Mouse (Mus musculus) thymus, adult 18-20 months (tissue): ENCODE results near the gene Npc1l1.
A peak's percentile ranks its signal among the peaks of the same experiment; 100 is the strongest.
"Not testable (repeated sequence)": the region's sequence is repeated elsewhere in the genome, so short reads cannot be mapped to it uniquely, and the experiment has no call there.

Experiments used
- DNase-seq, 2 experiments: peaks; one replicate each; pipeline ENCODE4 v3.0.0; 2022; ENCODE audit warnings: mixed read lengths in 2 of 2

Npc1l1 gene

GRCm38 (mm10) chr11:6230012-6230411 lies at the start of gene Npc1l1:
Gene Npc1l1 (minus strand): TSS chr11:6230143.
- DNase-seq: no peak

DNA sequence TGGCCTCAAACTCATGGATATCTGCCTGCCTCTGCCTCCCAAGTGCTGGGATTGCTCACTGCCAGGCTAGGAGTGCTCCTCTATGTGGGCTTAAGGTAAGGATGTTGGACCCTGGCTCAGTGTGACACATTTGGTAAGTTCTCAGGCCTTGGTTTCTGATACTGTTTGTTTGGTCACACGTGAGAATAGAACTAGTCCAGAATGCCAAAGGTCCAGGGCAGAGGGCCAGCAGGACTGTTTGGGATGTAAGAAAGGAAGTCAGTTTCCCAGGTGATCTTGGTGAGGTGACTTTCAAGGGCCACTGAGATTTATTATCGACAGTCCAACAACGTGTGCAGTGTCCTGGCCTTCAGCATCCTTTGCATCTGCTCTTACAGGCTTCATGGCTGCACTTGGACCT lies 46.5 kb upstream of the Npc1l1 start:
- no peak for DNase-seq

GRCm38 (mm10) chr11:6275094-6275484 lies 45.1 kb upstream of the Npc1l1 start:
- DNase-seq: no peak

DNA sequence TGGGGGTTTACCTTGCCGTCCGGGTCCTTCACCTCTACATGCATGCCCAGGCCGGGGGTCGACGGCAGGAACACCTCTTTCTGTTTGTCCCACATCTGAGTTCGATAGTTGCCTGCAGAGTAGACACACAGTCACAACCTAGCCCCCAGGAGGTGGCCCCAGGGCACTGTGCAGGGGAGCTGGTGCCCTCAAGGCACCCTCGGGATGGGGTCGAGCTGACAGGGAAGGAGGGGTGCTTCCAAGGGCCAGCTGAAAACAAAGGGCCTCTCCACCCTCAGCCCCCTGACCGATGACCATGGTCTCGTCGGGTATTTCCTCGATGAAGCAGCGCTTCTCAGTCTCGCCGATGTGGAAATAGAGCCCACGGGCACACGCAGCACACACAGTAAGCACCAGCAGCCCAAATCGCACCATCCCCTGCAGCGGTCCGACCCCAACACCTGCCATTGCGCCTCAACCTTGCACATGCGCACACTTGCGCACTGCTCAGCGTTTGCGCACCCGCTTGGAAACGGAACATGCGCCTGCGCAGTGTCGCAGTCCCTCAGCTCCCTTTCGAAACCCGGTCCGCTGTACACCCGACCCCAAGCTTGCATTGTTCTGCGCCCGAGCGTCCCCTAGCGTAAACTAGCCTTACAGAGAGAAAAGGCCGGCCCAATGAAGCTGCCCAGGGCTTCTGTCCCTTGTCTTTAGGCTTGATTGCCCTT lies 44.6 kb upstream of the Npc1l1 start, which contains the start of gene Tmed4:
Gene Tmed4 (minus strand): TSS at position 484 of the 707 bp plus-strand sequence.
- peak; percentile 98 for DNase-seq

- no peak for DNase-seq
These were observed 43.7 kb upstream of the Npc1l1 start for GRCm38 (mm10) chr11:6273607-6274006.

GRCm38 (mm10) chr11:6267320-6268254 lies 37.6 kb upstream of the Npc1l1 start, which contains the start of gene Ddx56:
Gene Ddx56 (minus strand): TSS chr11:6267772.
- peak; percentile 79 to 88 for DNase-seq

DNA sequence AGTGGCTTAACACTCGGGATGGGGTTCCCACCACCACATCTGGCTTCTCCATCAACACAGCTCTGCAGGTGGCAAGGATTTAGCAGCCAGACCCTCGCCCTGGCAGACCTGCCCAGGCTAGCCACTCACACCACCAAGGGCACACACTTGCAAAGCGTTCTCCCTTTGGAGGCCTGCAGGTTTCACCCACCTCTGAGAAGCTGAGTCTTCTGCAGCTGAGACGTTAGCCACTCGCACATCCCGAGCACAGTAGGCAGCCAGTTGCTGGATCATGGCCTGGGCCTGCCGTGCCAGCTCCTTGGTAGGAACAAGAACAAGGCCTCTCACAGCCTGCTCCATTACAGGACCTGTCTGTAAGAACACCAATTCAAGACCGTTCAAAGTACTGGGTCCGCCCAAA lies 36.7 kb upstream of the Npc1l1 start:
- DNase-seq: no peak

DNA sequence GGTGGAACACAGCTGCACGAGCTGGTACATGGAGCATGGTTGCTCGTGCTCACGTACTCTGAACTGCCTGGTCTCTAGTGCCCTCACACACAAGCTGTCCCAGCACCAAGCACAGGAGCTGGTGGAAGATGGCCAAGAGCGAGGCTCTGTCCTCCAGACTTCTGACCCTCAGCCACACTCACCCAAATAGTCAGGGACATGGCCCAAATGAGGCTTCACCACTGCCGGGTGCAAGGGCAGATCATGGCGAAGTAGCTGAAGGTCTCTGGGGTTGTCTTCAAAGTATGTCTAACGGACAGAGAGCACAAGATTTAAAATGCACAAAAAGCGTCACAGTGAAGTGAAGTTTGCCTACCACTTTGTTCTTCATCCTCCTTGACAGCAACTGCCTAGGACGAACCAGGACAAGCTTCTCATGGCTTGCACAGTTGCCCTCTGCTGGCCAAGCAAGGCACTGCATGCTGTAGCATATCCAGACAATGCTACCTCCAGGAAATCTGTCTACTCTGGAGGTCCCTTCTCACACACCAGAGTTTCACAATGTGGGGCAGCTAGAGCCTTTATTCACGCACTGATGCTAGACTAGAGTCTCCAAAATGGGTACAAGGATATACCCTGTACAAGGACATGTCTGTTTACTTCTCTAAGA lies 31.6 kb upstream of the Npc1l1 start:
- DNase-seq: peak in 1 of 2 experiments; percentile 34

GRCm38 (mm10) chr11:6259413-6259812 lies 29.5 kb upstream of the Npc1l1 start:
- DNase-seq: no peak

- DNase-seq: no peak
These were observed 26.6 kb upstream of the Npc1l1 start for GRCm38 (mm10) chr11:6256490-6257072.

- not testable (repeated sequence) for DNase-seq
These were observed 24.7 kb upstream of the Npc1l1 start for GRCm38 (mm10) chr11:6254602-6255001.

DNA sequence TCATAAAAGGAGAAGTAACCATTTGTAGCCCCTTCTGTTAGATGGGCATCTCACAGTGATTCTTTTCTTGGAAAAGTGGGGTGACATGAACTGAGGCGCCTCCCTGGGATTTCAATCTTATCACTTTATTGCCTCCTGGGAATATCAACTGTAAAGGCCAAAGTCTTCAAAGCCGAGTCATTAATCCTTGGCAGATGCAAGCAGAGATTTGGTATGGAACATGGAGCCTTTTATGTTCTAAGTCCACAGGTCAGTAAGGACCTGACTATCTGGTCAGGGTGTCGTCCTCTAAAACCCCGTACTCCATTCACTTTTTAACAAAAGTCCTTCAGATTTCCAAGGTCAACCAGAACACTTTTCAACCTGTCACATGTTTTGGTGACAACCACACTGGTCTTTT lies 22.9 kb upstream of the Npc1l1 start:
- DNase-seq: no peak

- no peak for DNase-seq
These were observed 22.3 kb upstream of the Npc1l1 start for GRCm38 (mm10) chr11:6252248-6252647.

DNA sequence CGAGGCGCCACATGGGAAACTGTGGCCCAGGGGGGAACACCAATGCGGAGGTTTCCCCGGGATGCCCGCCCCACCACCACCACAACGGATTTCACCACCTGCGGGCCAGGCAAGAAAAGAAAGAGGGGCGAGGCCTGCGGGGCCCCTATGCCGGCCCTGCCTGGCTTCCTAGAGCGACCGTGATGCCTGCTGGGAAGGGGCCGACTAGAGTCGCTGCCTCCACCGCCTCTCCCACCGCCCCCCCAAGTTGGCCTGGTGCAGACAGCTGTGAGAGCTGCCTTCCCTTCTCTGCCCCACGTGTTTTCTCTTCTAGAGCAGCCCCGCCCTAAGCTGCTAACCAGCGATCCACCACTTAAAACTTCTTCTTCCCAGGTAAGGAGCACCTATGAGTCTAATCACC lies 14.8 kb upstream of the Npc1l1 start:
- DNase-seq: no peak

DNA sequence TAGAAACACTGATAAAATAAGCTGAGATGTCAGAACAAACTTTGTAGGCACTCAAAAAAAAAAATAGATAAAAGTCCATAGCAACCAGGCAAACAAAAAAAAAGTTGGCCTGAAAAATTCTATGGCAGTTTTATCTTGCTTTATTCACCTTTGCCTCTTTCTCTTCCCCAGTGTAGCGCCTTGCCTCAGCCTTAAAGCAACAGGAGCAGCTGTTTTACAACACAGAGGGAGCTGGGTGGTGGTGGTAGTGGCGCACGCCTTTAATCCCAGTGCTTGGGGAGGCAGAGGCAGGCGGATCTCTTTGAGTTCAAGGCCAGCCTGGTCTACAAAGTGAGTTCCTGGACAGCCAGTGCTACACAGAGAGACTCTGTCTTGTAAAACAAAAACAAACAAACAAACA lies 3.1 kb upstream of the Npc1l1 start:
- DNase-seq: no peak

DNA sequence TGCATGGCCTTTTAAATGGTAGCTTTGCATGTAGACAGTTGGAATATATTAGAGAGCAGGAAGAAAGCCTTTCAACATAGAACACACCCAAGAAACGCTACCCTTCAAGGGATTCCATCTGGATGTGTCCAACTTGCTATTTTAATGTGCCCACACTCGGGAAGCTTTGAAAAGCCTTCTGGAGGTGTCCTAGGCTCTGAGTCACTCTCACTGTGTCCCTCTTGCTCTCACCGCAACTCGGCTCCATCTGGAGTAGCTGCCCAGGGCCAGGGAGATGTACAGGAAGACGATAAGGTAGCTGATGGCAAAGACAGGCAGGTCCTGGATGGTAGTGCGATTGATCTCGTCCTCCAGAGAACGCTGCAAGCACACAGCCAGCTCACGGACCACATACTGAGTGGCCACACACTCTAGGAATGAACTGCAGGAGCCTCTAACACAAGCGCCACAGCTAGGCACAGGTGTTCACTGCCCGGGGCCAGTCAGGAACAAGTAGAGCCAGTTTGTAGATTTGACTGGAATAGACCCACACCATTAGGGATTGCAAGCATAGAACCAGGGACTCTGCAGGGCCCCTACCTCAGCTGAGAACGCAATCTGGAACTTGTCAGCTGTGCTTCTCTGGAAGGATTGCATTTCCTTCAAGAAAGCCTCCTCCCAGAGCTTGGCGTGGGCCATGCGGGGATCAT lies 5.3 kb downstream of the Npc1l1 start:
- no peak for DNase-seq

- no peak for DNase-seq
These were observed 7.8 kb downstream of the Npc1l1 start for GRCm38 (mm10) chr11:6222187-6222586.

- no peak for DNase-seq
These were observed 10.0 kb downstream of the Npc1l1 start for GRCm38 (mm10) chr11:6219967-6220366.

DNA sequence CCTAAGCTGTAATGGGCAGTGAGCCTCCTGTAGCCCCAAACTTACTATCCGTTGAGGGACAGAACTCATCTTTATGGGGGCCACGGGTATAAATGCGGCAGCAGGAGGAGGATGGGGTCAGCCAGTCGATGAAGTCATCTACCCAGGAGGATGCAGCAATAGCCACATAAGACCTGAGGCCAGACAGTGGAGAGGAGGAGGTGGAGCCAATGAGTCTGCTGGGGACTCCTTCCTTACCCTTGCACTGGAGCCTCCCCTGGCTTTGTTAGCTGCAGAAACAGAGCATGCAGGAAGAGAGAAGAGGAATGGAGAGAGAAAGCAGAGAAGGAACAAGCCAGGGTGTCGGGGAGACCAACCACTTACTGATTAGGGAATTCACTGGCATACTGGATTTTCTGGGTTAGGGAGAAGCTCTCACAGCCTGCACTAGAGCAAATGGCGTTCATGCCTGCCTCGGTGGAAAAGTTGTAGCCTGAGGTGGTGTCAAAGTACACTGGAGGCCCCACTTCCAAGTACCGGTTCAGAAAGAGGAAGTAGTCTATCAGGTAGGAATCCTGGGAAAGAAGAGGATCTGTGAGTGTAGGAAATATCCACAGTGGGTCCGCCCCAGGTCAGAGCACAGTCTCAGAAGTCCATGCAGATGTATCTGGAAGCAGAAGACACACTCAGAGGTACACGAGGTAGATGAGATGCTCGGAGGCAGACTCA lies 11.6 kb downstream of the Npc1l1 start:
- DNase-seq: no peak

GRCm38 (mm10) chr11:6216834-6217233 lies 13.1 kb downstream of the Npc1l1 start:
- DNase-seq: no peak

- no peak for DNase-seq
These were observed 21.8 kb downstream of the Npc1l1 start for GRCm38 (mm10) chr11:6208158-6208557.

DNA sequence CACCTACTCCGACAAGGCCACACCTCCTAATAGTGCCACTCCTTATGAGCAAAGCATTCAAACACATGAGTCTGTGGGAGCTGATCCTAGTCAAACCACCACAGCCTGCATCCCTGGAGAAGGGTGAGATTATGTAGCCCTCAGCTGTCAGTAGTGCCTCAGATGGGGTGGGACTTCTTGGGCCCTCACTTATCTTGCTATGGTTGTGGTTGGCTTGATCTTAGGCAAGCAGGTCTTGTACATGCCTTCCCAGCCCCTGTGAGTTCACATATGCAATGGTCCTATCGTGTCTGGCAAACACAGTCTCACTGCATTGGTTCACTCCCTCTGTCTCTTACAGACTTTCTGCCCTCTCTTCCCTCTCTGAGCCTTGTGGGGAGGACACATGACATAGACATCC lies 22.9 kb downstream of the Npc1l1 start:
- DNase-seq: no peak
